Mouse (Mus musculus) liver, postnatal 0 days (tissue): ENCODE results near the gene Lasp1. TPM values are rescaled to one million over a fixed set of nuclear protein-coding genes. Genes with fewer than 3 reads are reported as not detected.
"Not testable (repeated sequence)": the region's sequence is repeated elsewhere in the genome, so short reads cannot be mapped to it uniquely, and the experiment has no call there.

Source experiments
- ATAC-seq: fragments of 200-750 bp; cut with Nextera tagmentation; 2 replicates; pipeline ENCODE4 v1.8.0; 2017; ENCODE audit warnings: mild to moderate bottlenecking, moderate library complexity
- DNase-seq: peaks from one replicate; pipeline ENCODE4 v3.0.0-alpha.2; 2016
- H3K27ac ChIP-seq: fragments of 300-500 bp; sonication (generic); 2 replicates; pipeline ENCODE4 v1.5.1; 2014; ENCODE audit warnings: antibody characterized with exemption, moderate library complexity, mild to moderate bottlenecking, low read depth
- H3K27me3 ChIP-seq: fragments of 300-500 bp; sonication (generic); 2 replicates; pipeline ENCODE4 v1.6.1; 2014; ENCODE audit warnings: low read length, control low read depth, mixed read lengths; ENCODE audit not compliant: insufficient read depth
- H3K36me3 ChIP-seq: fragments of 300-500 bp; sonication (generic); replicated peaks from 2 replicates; pipeline ENCODE4 v1.6.1; 2014; ENCODE audit warnings: mild to moderate bottlenecking, control low read depth, low read length, moderate library complexity, mixed read lengths; ENCODE audit not compliant: insufficient read depth
- H3K4me1 ChIP-seq: fragments of 300-500 bp; sonication (generic); 2 replicates; pipeline ENCODE4 v1.6.1; 2014; ENCODE audit warnings: antibody characterized with exemption, mild to moderate bottlenecking, control low read depth; ENCODE audit not compliant: insufficient read depth
- H3K4me2 ChIP-seq: fragments of 300-500 bp; sonication (generic); 2 replicates; pipeline ENCODE4 v1.6.1; 2014; ENCODE audit warnings: low read depth, mild to moderate bottlenecking, low read length, moderate library complexity, mixed read lengths
- H3K4me3 ChIP-seq: fragments of 300-500 bp; sonication (generic); 2 replicates; pipeline ENCODE4 v1.5.1; 2014; ENCODE audit warnings: low read depth, low read length
- H3K9ac ChIP-seq: fragments of 300-500 bp; sonication (generic); replicated peaks from 2 replicates; pipeline ENCODE4 v1.6.1; 2014; ENCODE audit warnings: mild to moderate bottlenecking, moderate library complexity
- H3K9me3 ChIP-seq: fragments of 300-500 bp; sonication (generic); 2 replicates; pipeline ENCODE4 v1.6.1; 2016; ENCODE audit warnings: mild to moderate bottlenecking, control low read depth, low read length, mixed read lengths
- CTCF ChIP-seq: sonication (generic); IDR thresholded peaks from 2 replicates; pipeline ENCODE4 v1.5.1; 2016; ENCODE audit warnings: antibody characterized with exemption, low read depth
- EP300 ChIP-seq: IDR thresholded peaks from 2 replicates; pipeline ENCODE4 v1.6.1; 2016; ENCODE audit warnings: antibody characterized with exemption, low read depth, mild to moderate bottlenecking
- WGBS: fragments of 180-500 bp; shearing (Covaris S2); extraction: QIAGEN DNeasy Blood & Tissue Kit; methylation state at CpG from one replicate; pipeline ENCODE4 v1.1.7; 2014; ENCODE audit not compliant: insufficient replicate concordance; 5-methylcytosine and 5-hydroxymethylcytosine counted together
- polyA plus RNA-seq: library from polyadenylated mRNA; unstranded; fragments of >200 nt; fragmentation: Nextera tagmentation; extraction: Ambion mirVana; gene quantifications from 2 replicates; pipeline ENCODE4 v1.2.1, GENCODE M21; 2015

The Lasp1 gene
- polyA plus RNA-seq, 1 experiment from 2014 or later, result 32.2 TPM

DNA sequence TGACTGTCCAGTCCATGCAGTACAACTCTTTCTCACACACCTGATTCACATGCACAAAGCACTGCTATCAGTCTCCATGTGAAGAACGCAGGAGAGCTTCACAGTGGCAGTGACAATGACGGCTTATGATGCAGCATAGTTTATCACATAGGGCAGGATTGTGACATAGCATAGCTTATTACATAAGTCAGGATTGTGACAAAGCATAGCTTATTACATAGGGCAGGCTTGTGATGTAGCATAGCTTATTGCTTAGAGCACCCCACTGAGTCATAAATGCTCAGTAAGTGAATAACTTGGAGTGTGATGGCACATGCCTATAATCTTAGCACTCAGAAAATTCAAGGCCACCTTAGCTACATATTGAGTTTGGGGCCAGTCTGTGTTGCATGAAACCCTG lies 56.7 kb downstream of the Lasp1 start:
- no peak overlapping the region for H3K9ac ChIP-seq
- H3K4me2 ChIP-seq, result no peak overlapping the region
- H3K4me3 ChIP-seq, result no peak overlapping the region
- H3K4me1 ChIP-seq, result no peaks in the 10 kb centered on the region
- no peaks in the 10 kb centered on the region for H3K36me3 ChIP-seq
- ATAC-seq, result no peak
- 71% methylated on average over 2 of the region's 2 CpGs for WGBS
- DNase-seq, result no peak
- no peaks in the 10 kb centered on the region for H3K9me3 ChIP-seq
- no peaks in the 10 kb centered on the region for H3K27me3 ChIP-seq
- TF ChIP-seq CTCF (no peak), EP300 (no peak)
- H3K27ac ChIP-seq, result no peak overlapping the region

GRCm38 (mm10) chr11:97862148-97862547 lies 63.3 kb downstream of the Lasp1 start:
- no peak overlapping the region for H3K27ac ChIP-seq
- WGBS, result 46% methylated on average over 2 of the region's 2 CpGs
- H3K4me3 ChIP-seq, result no peak overlapping the region
- H3K4me2 ChIP-seq, result no peak overlapping the region
- no peaks in the 10 kb centered on the region for H3K36me3 ChIP-seq
- no peak for TF ChIP-seq CTCF
- H3K9me3 ChIP-seq, result no peaks in the 10 kb centered on the region
- DNase-seq (no peak), ATAC-seq (no peak)
- H3K27me3 ChIP-seq, result no peaks in the 10 kb centered on the region
- no peak overlapping the region for H3K9ac ChIP-seq
- H3K4me1 ChIP-seq, result no peaks in the 10 kb centered on the region

- no peak for ATAC-seq
- no peaks in the 10 kb centered on the region for H3K4me1 ChIP-seq
- 86% methylated on average over 5 of the region's 5 CpGs for WGBS
Measured at GRCm38 (mm10) chr11:97865421-97865820, 66.6 kb downstream of the Lasp1 start.

GRCm38 (mm10) chr11:97866091-97866888 lies 67.5 kb downstream of the Lasp1 start:
- ATAC-seq (peak; percentile 44; the same call in 1 of the 2 replicates), DNase-seq (peak; percentile 27)

More at GRCm38 (mm10) chr11:97865421-97865820, 66.6 kb downstream of the Lasp1 start:
- no peak for DNase-seq
- H3K9me3 ChIP-seq, result no peaks in the 10 kb centered on the region
- H3K27ac ChIP-seq, result no peak overlapping the region
- no peak overlapping the region for H3K9ac ChIP-seq
- no peak overlapping the region for H3K4me2 ChIP-seq
- no peaks in the 10 kb centered on the region for H3K27me3 ChIP-seq
- no peak overlapping the region for H3K4me3 ChIP-seq
- TF ChIP-seq CTCF (no peak), EP300 (no peak)
- no peaks in the 10 kb centered on the region for H3K36me3 ChIP-seq

DNA sequence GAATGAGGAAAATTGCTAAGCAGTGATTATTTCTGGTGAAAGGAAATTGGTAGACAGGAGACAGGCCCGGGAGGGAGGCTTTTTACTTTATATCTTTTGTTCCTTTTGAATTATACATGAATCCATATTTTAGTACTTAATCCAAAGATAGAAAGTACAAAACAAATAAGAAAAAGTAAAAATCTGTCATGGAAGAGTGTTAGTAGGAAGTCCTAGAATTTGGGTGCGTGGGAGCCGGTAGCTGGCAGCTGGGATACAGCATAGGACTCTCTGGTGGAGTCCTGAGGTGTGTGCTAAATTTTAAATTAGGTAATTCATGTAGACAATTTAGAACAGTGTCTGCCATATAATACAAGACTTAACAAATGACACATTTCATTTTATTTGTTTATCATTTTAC lies 68.8 kb downstream of the Lasp1 start:
- TF ChIP-seq EP300 (no peak), CTCF (no peak)
- Histone ChIP-seq H3K36me3 (no peaks in the 10 kb centered on the region), H3K4me2 (no peak overlapping the region), H3K4me3 (no peak overlapping the region), H3K9ac (no peak overlapping the region), H3K4me1 (no peaks in the 10 kb centered on the region), H3K27me3 (no peaks in the 10 kb centered on the region), H3K27ac (no peak overlapping the region), H3K9me3 (no peaks in the 10 kb centered on the region)
- ATAC-seq (no peak), DNase-seq (no peak)
- 88% methylated on average over 3 of the region's 3 CpGs for WGBS

More at GRCm38 (mm10) chr11:97866091-97866888, 67.5 kb downstream of the Lasp1 start:
- H3K4me3 ChIP-seq, result no peak overlapping the region
- H3K27me3 ChIP-seq, result no peaks in the 10 kb centered on the region
- H3K9ac ChIP-seq, result no peak overlapping the region
- H3K9me3 ChIP-seq, result no peaks in the 10 kb centered on the region
- no peaks in the 10 kb centered on the region for H3K36me3 ChIP-seq
- no peak overlapping the region for H3K4me2 ChIP-seq
- TF ChIP-seq CTCF (no peak), EP300 (no peak)
- WGBS, result 68% methylated on average over 3 of the region's 3 CpGs
- no peak overlapping the region for H3K27ac ChIP-seq
- H3K4me1 ChIP-seq, result no peaks in the 10 kb centered on the region

DNA sequence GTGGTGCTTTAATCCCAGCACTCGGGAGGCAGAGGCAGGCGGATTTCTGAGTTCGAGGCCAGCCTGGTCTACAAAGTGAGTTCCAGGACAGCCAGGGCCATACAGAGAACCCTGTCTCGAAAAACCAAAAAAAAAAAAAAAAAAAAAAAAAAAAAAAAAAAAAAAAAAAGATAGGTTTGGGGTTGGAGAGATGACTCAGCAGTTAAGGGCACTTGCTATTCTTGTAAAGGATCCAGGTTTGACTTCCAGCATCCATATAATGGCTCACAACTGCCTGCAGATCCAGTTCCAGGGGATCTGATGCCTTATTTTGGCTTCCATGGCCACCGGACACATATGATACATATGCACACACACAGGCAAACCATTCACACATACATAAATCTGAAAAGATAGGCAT lies 73.6 kb downstream of the Lasp1 start:
- not testable (repeated sequence) for H3K27me3 ChIP-seq, H3K4me2 ChIP-seq, DNase-seq, H3K27ac ChIP-seq, H3K4me3 ChIP-seq, ATAC-seq, H3K9me3 ChIP-seq, H3K4me1 ChIP-seq, H3K9ac ChIP-seq, H3K36me3 ChIP-seq
- 65% methylated on average over 5 of the region's 5 CpGs for WGBS
